Mouse (Mus musculus) lung, adult 2 months (tissue): ENCODE measurements around the gene Calcrl. TPM values are rescaled to one million over a fixed set of nuclear protein-coding genes. Genes with fewer than 3 reads are reported as not detected.

Experiments
- DNase-seq: peaks from one replicate; pipeline ENCODE4 v3.0.0; 2022
- H3K4me1 ChIP-seq: fragments of 200-500 bp; 2 replicates; pipeline ENCODE4 v1.6.1; 2011; ENCODE audit warnings: low read length; ENCODE audit not compliant: control insufficient read depth, insufficient read depth
- H3K4me3 ChIP-seq: fragments of 200-500 bp; replicated peaks from 2 replicates; pipeline ENCODE3; 2011; ENCODE audit warnings: low read depth, mild to moderate bottlenecking, control low read depth, low read length; ENCODE audit errors: extremely low read depth
- CTCF ChIP-seq: fragments of 200-500 bp; IDR thresholded peaks from 2 replicates; pipeline ENCODE4 v1.5.1; 2011; ENCODE audit warnings: mild to moderate bottlenecking, low read length, control low read depth; ENCODE audit not compliant: insufficient read depth
- POLR2A ChIP-seq: fragments of 200-500 bp; IDR thresholded peaks from 2 replicates; pipeline ENCODE4 v1.6.1; 2011; ENCODE audit warnings: low read depth, mild to moderate bottlenecking, control low read depth, low read length, borderline replicate concordance; ENCODE audit errors: extremely low read depth
- WGBS: fragments of 180-500 bp; shearing (Covaris S2); methylation state at CpG from one replicate; pipeline ENCODE4 v1.1.7; 2018; 5-methylcytosine and 5-hydroxymethylcytosine counted together
- polyA plus RNA-seq: library from polyadenylated mRNA; depleted of rRNA; stranded (reverse); fragments of >200 nt; gene quantifications from 2 replicates; pipeline ENCODE4 v1.2.3, GENCODE M21; 2012; rRNA removed

The Calcrl gene
- 128 and 192 TPM in 2 replicates for polyA plus RNA-seq

GRCm38 (mm10) chr2:84425138-84425537 lies at the start of gene Calcrl:
TSS of gene Calcrl (minus strand) at chr2:84425411.
- DNase-seq, result peak; percentile 78
- Histone ChIP-seq H3K4me3 (peak within 1 kb of the TSS; percentile 79), H3K4me1 (peaks cover 5% of the 10 kb centered on the region)
- no peak for TF ChIP-seq CTCF
- peak; percentile 100 for TF ChIP-seq POLR2A
- WGBS, result under 1% methylated on average over 10 of the region's 10 CpGs

- Histone ChIP-seq H3K4me1 (peaks cover 5% of the 10 kb centered on the region), H3K4me3 (no peak overlapping the region)
- DNase-seq, result no peak
- 30% methylated on average over 6 of the region's 6 CpGs for WGBS
- TF ChIP-seq CTCF (no peak), POLR2A (no peak)
Observed at GRCm38 (mm10) chr2:84474651-84475050, 49.4 kb upstream of the Calcrl start.

DNA sequence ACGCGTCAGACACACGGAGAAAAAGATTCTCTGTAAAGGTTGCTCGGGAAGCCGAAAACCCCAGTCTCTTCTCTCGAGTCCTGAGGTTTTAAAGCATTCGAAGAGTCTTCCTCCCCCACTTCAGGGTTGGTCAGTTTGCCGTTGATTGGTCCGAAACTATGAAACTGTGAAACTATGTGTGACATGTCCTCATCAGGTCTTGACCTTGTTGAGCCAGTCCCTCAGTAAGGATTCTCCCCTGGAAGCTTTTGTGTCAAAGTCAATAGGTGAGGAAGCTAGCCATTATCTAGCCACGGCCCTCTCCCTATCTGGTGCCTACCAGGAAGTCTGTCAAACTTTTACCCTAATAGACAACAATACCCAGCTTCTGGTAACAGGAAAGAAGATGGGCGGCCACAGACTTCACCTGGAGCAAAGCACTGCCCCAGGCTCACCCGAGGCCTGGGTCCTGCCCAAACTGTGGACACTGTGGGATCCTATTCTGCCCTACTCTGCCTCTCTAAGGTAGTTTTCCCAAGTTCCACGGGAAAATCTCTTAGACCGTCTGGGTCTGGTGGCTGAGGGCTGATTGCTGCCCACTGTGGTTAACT lies 48.8 kb upstream of the Calcrl start:
- Histone ChIP-seq H3K4me3 (no peak overlapping the region), H3K4me1 (peaks cover 5% of the 10 kb centered on the region)
- TF ChIP-seq POLR2A (no peak), CTCF (no peak)
- 63% methylated on average over 14 of the region's 14 CpGs for WGBS
- DNase-seq, result no peak

DNA sequence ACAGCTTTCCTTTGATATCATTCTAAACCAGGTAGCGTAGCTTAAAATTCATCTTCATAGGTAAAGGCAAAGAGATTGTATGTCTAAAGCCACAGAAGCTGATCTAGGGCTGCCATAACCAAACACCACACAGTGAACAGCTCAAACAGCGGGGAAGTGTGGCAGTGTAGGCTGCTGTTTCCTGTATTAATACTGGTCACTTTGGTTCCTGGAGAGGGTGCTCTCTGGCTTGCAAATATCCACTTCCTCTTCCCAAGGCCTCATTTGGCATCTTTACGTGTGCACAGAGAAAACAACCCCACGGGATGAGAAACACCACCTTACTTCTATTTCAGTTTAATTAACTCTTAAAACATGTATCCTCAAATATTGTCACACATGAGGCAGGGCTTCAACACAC lies 42.2 kb upstream of the Calcrl start:
- TF ChIP-seq POLR2A, result no peak
- no peak for TF ChIP-seq CTCF

DNA sequence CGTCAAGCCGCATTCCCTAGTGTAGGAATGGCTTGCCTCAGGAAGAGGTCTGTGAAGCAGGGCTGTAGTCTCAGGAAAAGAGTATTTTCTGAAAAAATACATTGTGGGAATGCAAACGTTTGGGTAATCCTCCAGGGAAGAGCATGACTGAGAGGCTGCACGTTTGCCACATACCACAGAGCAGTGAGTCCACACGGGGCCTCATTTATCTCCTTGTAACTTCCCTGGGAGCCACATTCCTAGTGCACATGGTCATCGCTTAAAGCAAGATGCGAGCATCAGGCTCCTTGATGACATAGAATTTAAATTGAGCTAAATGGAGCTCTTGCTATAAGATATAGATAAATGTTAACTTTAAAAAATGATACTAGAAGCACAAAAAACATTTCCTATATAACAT lies 39.7 kb upstream of the Calcrl start:
- Histone ChIP-seq H3K4me3 (no peak overlapping the region), H3K4me1 (no peaks in the 10 kb centered on the region)
- TF ChIP-seq CTCF (no peak), POLR2A (no peak)
- 40% methylated on average over 7 of the region's 7 CpGs for WGBS
- DNase-seq, result no peak

More for the DNA sequence above, 42.2 kb upstream of the Calcrl start:
- WGBS, result 54% methylated on average over 4 of the region's 4 CpGs
- no peak for DNase-seq
- Histone ChIP-seq H3K4me3 (no peak overlapping the region), H3K4me1 (no peaks in the 10 kb centered on the region)

- no peak overlapping the region for H3K4me3 ChIP-seq
- no peak for TF ChIP-seq POLR2A
- no peak for DNase-seq
- WGBS, result 80% methylated on average over 3 of the region's 3 CpGs
- no peaks in the 10 kb centered on the region for H3K4me1 ChIP-seq
Observed at GRCm38 (mm10) chr2:84462411-84462810, 37.2 kb upstream of the Calcrl start.

DNA sequence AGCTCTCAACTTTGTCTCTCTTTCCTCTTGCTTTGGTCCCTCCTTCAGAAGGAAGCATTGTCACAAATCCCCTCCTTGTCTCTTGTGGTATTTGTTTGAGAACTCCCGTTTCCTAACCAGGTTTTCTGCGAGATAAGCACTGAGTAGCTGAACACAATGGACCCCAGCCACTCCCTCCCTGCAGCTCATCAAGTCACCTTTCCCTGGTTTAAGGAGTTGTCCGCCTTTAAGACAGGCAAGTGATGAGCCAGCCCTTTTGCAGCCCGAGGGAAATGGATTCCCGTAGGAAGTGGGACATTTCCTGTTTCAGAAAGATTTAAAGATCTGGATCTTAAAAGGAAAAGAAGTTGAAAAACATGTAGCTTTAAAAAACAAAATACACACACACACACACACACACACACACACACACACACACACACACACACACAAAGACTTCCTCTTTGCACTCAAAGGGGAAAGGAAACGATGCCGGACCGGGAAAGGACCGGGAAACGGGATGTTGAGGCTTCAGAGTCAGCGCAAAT lies 34.5 kb upstream of the Calcrl start:
- H3K4me1 ChIP-seq, result no peaks in the 10 kb centered on the region
- H3K4me3 ChIP-seq, result peak overlapping the region; percentile 64
- WGBS, result 21% methylated on average over 11 of the region's 11 CpGs
- DNase-seq, result peak; percentile 17
- no peak for TF ChIP-seq CTCF
- no peak for TF ChIP-seq POLR2A

DNA sequence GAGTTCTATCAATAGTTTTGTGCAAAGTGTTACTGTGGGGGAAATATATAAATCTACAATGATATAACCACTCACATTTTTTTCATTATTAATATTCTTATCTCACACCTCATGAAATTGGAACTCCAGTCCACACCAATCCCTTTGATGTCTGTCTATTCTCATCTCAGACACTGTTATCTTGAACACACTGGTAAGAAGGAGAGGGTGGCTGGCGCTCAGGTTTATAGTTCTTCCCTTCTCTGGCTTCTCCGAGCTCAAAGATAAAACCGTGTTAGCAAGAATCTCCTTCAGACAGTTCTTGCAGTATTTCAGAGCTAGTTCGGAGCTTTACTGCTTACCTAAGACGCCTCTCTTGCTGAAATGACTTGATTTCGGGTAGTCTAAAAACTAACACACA lies 32.0 kb upstream of the Calcrl start:
- WGBS, result 70% methylated on average over 6 of the region's 6 CpGs
- TF ChIP-seq CTCF (no peak), POLR2A (no peak)

DNA sequence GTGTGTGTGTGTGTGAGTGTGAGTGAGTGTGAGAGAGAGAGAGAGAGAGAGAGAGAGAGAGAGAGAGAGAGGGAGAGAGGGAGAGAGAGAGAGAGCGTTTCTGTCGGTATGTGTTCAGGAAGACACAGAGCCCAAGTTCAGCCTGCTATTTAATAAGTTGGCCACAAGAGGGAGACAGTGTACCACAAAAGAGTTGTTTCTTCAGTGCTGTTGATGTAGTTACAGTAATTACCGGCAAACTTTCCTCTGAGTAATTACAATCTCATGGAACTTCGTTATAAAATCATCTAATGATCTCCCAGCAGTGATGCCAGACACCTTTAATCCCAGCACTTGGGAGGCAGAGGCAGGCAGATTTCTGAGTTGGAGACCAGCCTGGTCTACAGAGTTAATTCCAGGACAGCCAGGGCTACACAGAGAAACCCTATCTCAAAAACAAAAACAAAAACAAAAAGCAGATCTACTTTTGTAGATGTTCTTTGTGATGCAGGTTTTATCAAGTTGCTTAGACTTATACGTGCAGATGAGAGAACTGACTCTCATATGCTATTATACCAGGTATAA lies 30.1 kb upstream of the Calcrl start:
- no peak overlapping the region for H3K4me3 ChIP-seq
- no peak for TF ChIP-seq POLR2A
- peak; percentile 49; the same call in 1 of the 2 replicates for TF ChIP-seq CTCF
- H3K4me1 ChIP-seq, result no peaks in the 10 kb centered on the region
- DNase-seq, result no peak
- WGBS, result 4% methylated on average over 5 of the region's 5 CpGs

More for the DNA sequence above, 32.0 kb upstream of the Calcrl start:
- no peaks in the 10 kb centered on the region for H3K4me1 ChIP-seq
- H3K4me3 ChIP-seq, result no peak overlapping the region
- DNase-seq, result no peak

GRCm38 (mm10) chr2:84454551-84455235 lies 29.5 kb upstream of the Calcrl start:
- no peak overlapping the region for H3K4me3 ChIP-seq
- no peak for TF ChIP-seq POLR2A
- TF ChIP-seq CTCF, result no peak
- WGBS, result 65% methylated on average over 10 of the region's 10 CpGs
- DNase-seq, result no peak
- H3K4me1 ChIP-seq, result no peaks in the 10 kb centered on the region
